In genomic region chr19:13749366-13749765, GRCm38 (mm10) we compare ENCODE assay signal across 20 mouse cellular contexts. TPM values are rescaled to one million over a fixed set of nuclear protein-coding genes. Genes with fewer than 3 reads are reported as not detected.
DNase-seq lines count a peak whose midpoint lies in the region; ATAC-seq lines count a peak whose summit lies in the region.
"Had no signal": no experiment of that assay in that cellular context is flagged by ENCODE, and none has a peak within 500 bp of the region (broad histone marks: within the 10 kb centered on the region; RNA-seq: fewer than 3 reads in every experiment).

No protein-coding gene starts in this region.

- peak; percentile 20 for DNase-seq in cerebellum, adult 11 months
- DNase-seq in brain, adult 2 months (ENCODE audit: low read depth, low spot score): peak; percentile 73
- DNase-seq in cerebellum, adult 8-10 months: peak; percentile 16
- DNase-seq in cerebellum, postnatal 14 days: peak; percentile 60 to 66
- DNase-seq in thymus, postnatal 4 days: no peak
- no peak for DNase-seq in heart, adult 18-20 months
- DNase-seq in spleen, postnatal 4 days (ENCODE audit: low spot score in 2 of 2): no peak
- DNase-seq: adrenal gland, adult 8-10 months; adrenal gland, postnatal 36 days; B cell, adult 2 months; heart, adult 2 months; heart, postnatal 14 days had no signal

- no peak for ATAC-seq in cerebellum, adult (ENCODE audit: insufficient number of reproducible peaks, low FRiP score, low TSS enrichment)
- ATAC-seq: CD4-positive, CD25-positive, alpha-beta regulatory T cell, adult 4 months; forebrain, embryonic 15.5 days; intestine, embryonic 16.5 days had no signal

RNA-seq across cellular contexts. Expression of gene Olfr1494, which starts 9.8 kb away (rescaled TPM):
- total RNA-seq in heart, adult 18-20 months (2021): not detected
- total RNA-seq: adrenal gland, adult 8-10 months; adrenal gland, postnatal 36 days; gastrocnemius, adult 8-10 months; gastrocnemius, postnatal 4 days; heart, adult 2 months; heart, postnatal 14 days; hematopoietic stem cell, adult 5-6 weeks had no signal

RNA-seq across cellular contexts. Expression of gene Olfr1495, which starts 15.0 kb away (rescaled TPM):
- not detected for total RNA-seq in heart, adult 18-20 months (2021)
- total RNA-seq: adrenal gland, adult 8-10 months; adrenal gland, postnatal 36 days; G1E; gastrocnemius, adult 8-10 months; gastrocnemius, postnatal 4 days; heart, adult 2 months; heart, postnatal 14 days; hematopoietic stem cell, adult 5-6 weeks had no signal

RNA-seq across cellular contexts. Expression of gene Olfr1493-ps1, which starts 26.3 kb away (rescaled TPM):
- not detected for total RNA-seq in heart, adult 18-20 months (2021)
- total RNA-seq: adrenal gland, adult 8-10 months; adrenal gland, postnatal 36 days; gastrocnemius, adult 8-10 months; gastrocnemius, postnatal 4 days; heart, adult 2 months; heart, postnatal 14 days; hematopoietic stem cell, adult 5-6 weeks had no signal

RNA-seq across cellular contexts. Expression of gene Olfr1496, which starts 28.3 kb away (rescaled TPM):
- total RNA-seq in heart, adult 18-20 months (2021): not detected
- total RNA-seq: adrenal gland, adult 8-10 months; adrenal gland, postnatal 36 days; gastrocnemius, adult 8-10 months; gastrocnemius, postnatal 4 days; heart, adult 2 months; heart, postnatal 14 days; hematopoietic stem cell, adult 5-6 weeks had no signal

RNA-seq across cellular contexts. Expression of gene Olfr1497, which starts 48.6 kb away (rescaled TPM):
- total RNA-seq in heart, adult 18-20 months (2021): not detected
- total RNA-seq: adrenal gland, adult 8-10 months; adrenal gland, postnatal 36 days; G1E; gastrocnemius, adult 8-10 months; gastrocnemius, postnatal 4 days; heart, adult 2 months; heart, postnatal 14 days; hematopoietic stem cell, adult 5-6 weeks had no signal

Comparison
In these comparisons a context has a peak if more than half of its experiments do, and no peak if none do; other contexts are left out.
1. DNase-seq: peak in cerebellum, adult 11 months (single experiment), brain, adult 2 months (single experiment), cerebellum, adult 8-10 months (single experiment) and cerebellum, postnatal 14 days (2 of 2); none in thymus, postnatal 4 days (single experiment), heart, adult 18-20 months (0 of 2) and spleen, postnatal 4 days (0 of 2).